Mouse (Mus musculus): ENCODE results near the gene Chrd.

DNA sequence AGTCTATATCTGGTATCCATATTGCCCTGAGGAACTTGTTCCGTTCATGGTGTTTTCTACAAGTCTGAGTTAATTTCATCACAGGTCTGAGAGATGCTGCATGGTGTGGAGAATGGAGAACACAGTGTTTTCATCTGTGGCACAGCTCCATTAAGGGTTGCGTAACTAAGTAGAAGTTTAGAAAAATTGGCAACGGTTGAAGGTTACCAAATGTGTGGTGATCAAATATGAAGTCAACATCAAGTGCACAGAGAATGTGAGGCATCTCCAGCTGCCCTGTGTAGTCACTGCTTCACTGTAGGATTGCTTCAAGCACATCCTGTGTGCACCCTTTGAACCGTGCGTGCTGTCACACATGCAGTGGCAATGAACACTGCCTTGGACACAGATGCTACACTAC is 23.1 kb downstream of the Chrd start:
- TF ChIP-seq CTCF (conservative IDR thresholded peaks at IDR 0.05; ENCODE audit: insufficient read depth, insufficient read length, low read depth, low read length): no peak
- no peak for TF ChIP-seq POLR2A (IDR thresholded peaks at IDR 0.05; ENCODE audit: low read depth, low read length)

All from kidney, adult 2 months (tissue).